Mouse (Mus musculus) liver, adult 2 months (tissue): ENCODE measurements around the gene N4bp2. TPM values are rescaled to one million over a fixed set of nuclear protein-coding genes. Genes with fewer than 3 reads are reported as not detected.

Experiments used
- DNase-seq: peaks from one replicate; pipeline ENCODE4 v3.0.0-alpha.2; 2011; ENCODE audit warnings: low read depth, low spot score; ENCODE audit errors: extremely low read depth
- H3K27ac ChIP-seq: fragments of 200-500 bp; replicated peaks from 2 replicates; pipeline ENCODE4 v1.5.1; 2012; ENCODE audit warnings: low read depth, mild to moderate bottlenecking, control low read depth, inconsistent platforms, low read length; ENCODE audit not compliant: insufficient read depth
- H3K27me3 ChIP-seq: fragments of 200-500 bp; 2 replicates; pipeline ENCODE4 v1.6.1; 2012; ENCODE audit warnings: mild to moderate bottlenecking, moderate library complexity, low read length, inconsistent platforms; ENCODE audit not compliant: control insufficient read depth, insufficient read depth
- H3K36me3 ChIP-seq: fragments of 200-500 bp; 2 replicates; pipeline ENCODE4 v1.6.1; 2012; ENCODE audit warnings: low read length, inconsistent platforms; ENCODE audit not compliant: control insufficient read depth, insufficient read depth
- H3K4me1 ChIP-seq: fragments of 200-500 bp; 2 replicates; pipeline ENCODE4 v1.6.1; 2011; ENCODE audit warnings: low read length; ENCODE audit not compliant: control insufficient read depth, insufficient read depth
- H3K4me3 ChIP-seq: fragments of 200-500 bp; 2 replicates; pipeline ENCODE4 v1.5.1; 2011; ENCODE audit warnings: low read depth, mild to moderate bottlenecking, control low read depth, low read length, moderate library complexity; ENCODE audit not compliant: insufficient read depth
- H3K79me2 ChIP-seq: fragments of 200-500 bp; 2 replicates; pipeline ENCODE4 v1.6.1; 2012; ENCODE audit warnings: inconsistent platforms, mild to moderate bottlenecking, low read length, moderate library complexity; ENCODE audit not compliant: control insufficient read depth, insufficient read depth
- H3K9ac ChIP-seq: fragments of 200-500 bp; 2 replicates; pipeline ENCODE4 v1.6.1; 2012; ENCODE audit warnings: low read depth, mild to moderate bottlenecking, control low read depth, inconsistent platforms, low read length
- CTCF ChIP-seq: fragments of 200-500 bp; IDR thresholded peaks from 2 replicates; pipeline ENCODE4 v1.5.1; 2011; ENCODE audit warnings: low read depth, low read length, control low read depth
- POLR2A ChIP-seq: fragments of 200-500 bp; IDR thresholded peaks from 2 replicates; pipeline ENCODE4 v1.6.1; 2011; ENCODE audit warnings: low read length, control low read depth; ENCODE audit not compliant: insufficient read depth; ENCODE audit errors: extremely low read depth
- WGBS: fragments of 180-500 bp; shearing (Covaris S2); methylation state at CpG from one replicate; pipeline ENCODE4 v1.1.7; 2018; 5-methylcytosine and 5-hydroxymethylcytosine counted together
- polyA plus RNA-seq: library from polyadenylated mRNA; depleted of rRNA; stranded (reverse); fragments of >200 nt; gene quantifications from 2 replicates; pipeline ENCODE4 v1.2.3, GENCODE M21; 2012
- total RNA-seq: library from RNA; depleted of rRNA; stranded (reverse); fragments of >200 nt; gene quantifications from 2 replicates; pipeline ENCODE4 v1.2.3, GENCODE M21; 2014

N4bp2 gene
- total and polyA plus RNA-seq, 2 experiments: 4.1 to 21.7 TPM

- no peaks in the 10 kb centered on the region for H3K79me2 ChIP-seq
- peaks cover 3% of the 10 kb centered on the region; the same call in 1 of the 2 replicates for H3K4me1 ChIP-seq
- TF ChIP-seq POLR2A: no peak
- no peak for TF ChIP-seq CTCF
- no peak overlapping the region for H3K9ac ChIP-seq
- 97% methylated on average over 1 of the region's 2 CpGs for WGBS
- H3K27ac ChIP-seq: no peak overlapping the region
- DNase-seq: no peak
- no peak overlapping the region for H3K4me3 ChIP-seq
- no peaks in the 10 kb centered on the region for H3K27me3 ChIP-seq
- H3K36me3 ChIP-seq: no peaks in the 10 kb centered on the region
Measured at GRCm38 (mm10) chr5:65748386-65748785, 14.9 kb upstream of the N4bp2 start.

DNA sequence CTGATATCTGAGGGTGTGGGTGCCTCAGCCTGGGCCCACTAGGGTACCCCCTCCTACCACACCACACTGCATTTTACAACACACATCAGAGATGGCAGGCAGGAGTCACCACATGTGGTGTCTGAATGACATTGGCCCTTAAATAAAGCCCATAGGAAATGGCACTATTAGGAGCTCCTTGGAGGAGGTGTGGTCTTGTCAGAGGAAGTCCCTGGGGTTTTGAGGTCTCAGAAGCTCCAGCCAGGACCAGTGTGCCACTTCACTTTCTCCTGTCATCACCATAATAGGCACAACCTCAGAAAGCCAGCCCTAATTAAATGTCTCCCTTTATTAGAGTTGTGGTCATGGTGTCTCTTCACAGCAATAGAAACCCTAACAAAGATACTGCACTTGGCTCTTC, 14.4 kb upstream of the N4bp2 start:
- Histone ChIP-seq H3K36me3 (no peaks in the 10 kb centered on the region), H3K27me3 (no peaks in the 10 kb centered on the region), H3K4me1 (peaks cover 3% of the 10 kb centered on the region; the same call in 1 of the 2 replicates), H3K9ac (no peak overlapping the region), H3K79me2 (no peaks in the 10 kb centered on the region), H3K4me3 (no peak overlapping the region), H3K27ac (no peak overlapping the region)
- DNase-seq: no peak
- no peak for TF ChIP-seq CTCF
- TF ChIP-seq POLR2A: no peak

DNA sequence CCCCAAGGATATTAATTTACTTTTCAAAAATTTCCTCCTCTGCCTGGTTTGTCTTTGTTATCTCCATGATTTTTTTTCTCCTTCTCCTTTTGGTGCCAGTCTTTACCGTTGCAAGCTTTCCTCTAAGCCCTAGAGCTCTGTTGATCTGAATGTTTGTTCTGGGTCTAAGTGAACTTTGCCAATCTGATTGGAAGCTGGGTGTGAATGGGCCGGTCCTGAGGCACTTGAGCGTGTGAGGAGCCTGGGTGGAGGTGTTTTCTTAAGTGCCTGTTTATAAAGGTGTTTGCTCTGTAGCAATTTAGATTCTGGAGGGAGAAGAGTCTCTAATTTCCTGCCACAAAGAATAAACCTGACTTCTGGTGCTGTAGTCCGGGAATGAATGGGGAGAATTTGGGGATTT, 11.3 kb upstream of the N4bp2 start:
- no peak overlapping the region for H3K4me3 ChIP-seq
- H3K27ac ChIP-seq: no peak overlapping the region
- peak; percentile 55 for DNase-seq
- no peaks in the 10 kb centered on the region for H3K36me3 ChIP-seq
- H3K4me1 ChIP-seq: peaks cover 8% of the 10 kb centered on the region
- WGBS: 18% methylated on average over 4 of the region's 4 CpGs
- no peaks in the 10 kb centered on the region for H3K27me3 ChIP-seq
- H3K9ac ChIP-seq: no peak overlapping the region
- TF ChIP-seq POLR2A (no peak), CTCF (no peak)
- H3K79me2 ChIP-seq: no peaks in the 10 kb centered on the region

GRCm38 (mm10) chr5:65755859-65756258, 7.5 kb upstream of the N4bp2 start:
- TF ChIP-seq POLR2A: no peak
- TF ChIP-seq CTCF: no peak
- Histone ChIP-seq H3K4me3 (no peak overlapping the region), H3K27ac (no peak overlapping the region), H3K79me2 (no peaks in the 10 kb centered on the region), H3K9ac (no peak overlapping the region), H3K27me3 (no peaks in the 10 kb centered on the region), H3K36me3 (no peaks in the 10 kb centered on the region), H3K4me1 (peaks cover 12% of the 10 kb centered on the region)
- DNase-seq: peak; percentile 76
- WGBS: 24% methylated on average over 5 of the region's 5 CpGs

GRCm38 (mm10) chr5:65757110-65757509, 6.2 kb upstream of the N4bp2 start:
- DNase-seq: no peak
- H3K9ac ChIP-seq: no peak overlapping the region
- no peak overlapping the region for H3K4me3 ChIP-seq
- TF ChIP-seq POLR2A (no peak), CTCF (no peak)
- WGBS: 97% methylated on average over 1 of the region's 1 CpGs
- no peak overlapping the region for H3K27ac ChIP-seq
- peaks cover 15% of the 10 kb centered on the region for H3K4me1 ChIP-seq
- H3K36me3 ChIP-seq: no peaks in the 10 kb centered on the region
- H3K27me3 ChIP-seq: no peaks in the 10 kb centered on the region
- no peaks in the 10 kb centered on the region for H3K79me2 ChIP-seq

- Histone ChIP-seq H3K9ac (no peak overlapping the region), H3K4me3 (no peak overlapping the region), H3K79me2 (no peaks in the 10 kb centered on the region), H3K27me3 (no peaks in the 10 kb centered on the region), H3K27ac (no peak overlapping the region), H3K4me1 (peaks cover 12% of the 10 kb centered on the region), H3K36me3 (no peaks in the 10 kb centered on the region)
- 94% methylated on average over 4 of the region's 4 CpGs for WGBS
- DNase-seq: no peak
- TF ChIP-seq POLR2A (no peak), CTCF (no peak)
Measured at GRCm38 (mm10) chr5:65760041-65760440, 3.3 kb upstream of the N4bp2 start.
